Mouse (Mus musculus) G1E (cell line): Measurements from ENCODE around the gene Map3k5.

Source experiments
- CTCF ChIP-seq: IDR thresholded peaks from 2 replicates; pipeline ENCODE4 v1.5.1; 2012; ENCODE audit warnings: low read depth, low read length, inconsistent platforms, mixed read lengths
- GATA1 ChIP-seq: IDR thresholded peaks from 2 replicates; pipeline ENCODE4 v1.6.1; 2012; ENCODE audit warnings: borderline replicate concordance, low read length, inconsistent platforms, mixed read lengths
- GATA2 ChIP-seq: IDR thresholded peaks from 2 replicates; pipeline ENCODE4 v1.6.1; 2012; ENCODE audit warnings: low read depth, low read length, inconsistent platforms, borderline replicate concordance
- POLR2AphosphoS5 ChIP-seq: IDR thresholded peaks from 2 replicates; pipeline ENCODE4 v1.6.1; 2012; ENCODE audit warnings: low read depth, low read length, inconsistent platforms; ENCODE audit not compliant: insufficient replicate concordance

- TF ChIP-seq CTCF, result no peak
- TF ChIP-seq GATA1, result no peak
- TF ChIP-seq GATA2, result no peak
- TF ChIP-seq POLR2AphosphoS5, result no peak
Measured at GRCm38 (mm10) chr10:20040116-20040515, 105.8 kb downstream of the Map3k5 start.
